Mouse (Mus musculus) midbrain, embryonic 10.5 days (tissue): ENCODE measurements around the gene Wwc1. TPM values are rescaled to one million over a fixed set of nuclear protein-coding genes. Genes with fewer than 3 reads are reported as not detected.
A peak's percentile ranks its signal among the peaks of the same experiment; 100 is the strongest.

Experiments
- DNase-seq: peaks from one replicate; pipeline ENCODE4 v3.0.0-alpha.2; 2017; ENCODE audit warnings: low spot score
- H3K27ac ChIP-seq: fragments of 300-500 bp; sonication (generic); replicated peaks from 2 replicates; pipeline ENCODE4 v1.5.1; 2016; ENCODE audit warnings: mild to moderate bottlenecking
- H3K27me3 ChIP-seq: fragments of 300-500 bp; sonication (generic); 2 replicates; pipeline ENCODE4 v1.6.1; 2016; ENCODE audit warnings: low read depth, mild to moderate bottlenecking; ENCODE audit not compliant: poor library complexity, severe bottlenecking
- H3K36me3 ChIP-seq: fragments of 300-500 bp; sonication (generic); 2 replicates; pipeline ENCODE4 v1.6.1; 2016; ENCODE audit warnings: mild to moderate bottlenecking, moderate library complexity
- H3K4me1 ChIP-seq: fragments of 300-500 bp; sonication (generic); 2 replicates; pipeline ENCODE4 v1.6.1; 2016
- H3K4me3 ChIP-seq: fragments of 300-500 bp; sonication (generic); 2 replicates; pipeline ENCODE4 v1.5.1; 2016; ENCODE audit warnings: mild to moderate bottlenecking, moderate library complexity
- H3K9me3 ChIP-seq: fragments of 300-500 bp; sonication (generic); replicated peaks from 2 replicates; pipeline ENCODE4 v1.6.1; 2016; ENCODE audit warnings: mild to moderate bottlenecking
- WGBS: fragments of 180-500 bp; shearing (Covaris S2); methylation state at CpG from one replicate; pipeline ENCODE4 v1.1.7; 2016; 5-methylcytosine and 5-hydroxymethylcytosine counted together
- polyA plus RNA-seq: library from polyadenylated mRNA; unstranded; fragments of >200 nt; fragmentation: Nextera tagmentation; extraction: Ambion mirVana; gene quantifications from 2 replicates; pipeline ENCODE4 v1.2.1, GENCODE M21; 2016

Wwc1 gene
- polyA plus RNA-seq, 1 experiment from 2014 or later: 5.0 TPM

DNA sequence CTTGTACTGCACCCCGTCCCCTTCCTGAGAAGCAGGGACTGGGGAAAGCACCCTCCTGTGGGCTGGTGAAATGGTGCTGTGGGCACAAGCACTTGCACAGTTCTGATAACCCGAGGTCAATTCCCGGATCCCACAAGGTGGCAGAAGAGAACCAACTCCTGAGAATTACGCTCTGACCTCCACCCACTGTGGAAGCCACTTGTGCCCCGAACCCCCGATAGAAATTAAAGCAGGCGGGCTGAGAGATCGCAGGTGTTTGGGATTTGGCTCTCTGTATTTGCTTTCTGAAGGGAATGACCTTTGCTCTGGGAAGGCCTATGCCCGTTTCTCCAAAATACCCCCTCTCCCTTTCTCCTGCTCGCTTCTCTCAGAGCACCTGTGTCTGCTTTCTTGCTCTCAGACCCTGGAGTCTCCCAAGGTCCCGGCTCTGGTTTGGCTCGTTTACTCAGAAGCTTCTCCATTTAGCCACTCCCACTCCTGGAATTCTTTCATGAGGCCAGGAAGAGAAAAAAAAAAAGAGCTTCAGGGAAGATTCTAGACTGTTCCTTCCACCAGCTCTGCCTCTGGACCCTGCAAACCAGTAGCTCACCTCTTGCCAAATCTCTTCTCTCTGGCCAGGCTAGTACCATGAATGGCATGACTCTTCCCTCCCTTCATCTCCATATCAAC, 58.0 kb downstream of the Wwc1 start:
- H3K4me1 ChIP-seq: peaks cover 43% of the 10 kb centered on the region
- H3K27ac ChIP-seq: peak overlapping the region; percentile 10
- H3K36me3 ChIP-seq: no peaks in the 10 kb centered on the region
- DNase-seq: no peak
- no peaks in the 10 kb centered on the region for H3K9me3 ChIP-seq
- H3K4me3 ChIP-seq: no peak overlapping the region
- WGBS: 35% methylated on average over 12 of the region's 12 CpGs
- H3K27me3 ChIP-seq: no peaks in the 10 kb centered on the region

DNA sequence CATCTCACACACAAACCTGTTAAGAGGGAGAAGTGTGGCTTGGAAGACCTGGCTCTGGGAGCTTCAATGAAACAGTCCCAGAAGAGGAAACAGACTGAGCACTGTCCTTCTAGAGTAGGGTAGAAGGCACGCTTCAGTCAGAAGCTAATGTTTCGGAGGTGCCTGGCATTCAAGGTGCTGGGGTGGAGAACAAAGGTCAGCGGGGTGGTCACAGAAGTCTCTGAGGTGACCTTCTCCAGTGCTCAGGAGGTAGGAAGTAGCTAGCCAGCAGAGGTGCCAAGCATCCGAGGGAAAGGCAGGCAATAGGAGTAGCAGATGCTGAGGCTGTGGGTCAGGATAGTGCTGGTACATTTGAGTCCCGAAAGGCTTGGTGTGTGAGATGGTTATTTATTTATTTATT, 59.6 kb downstream of the Wwc1 start:
- no peaks in the 10 kb centered on the region for H3K36me3 ChIP-seq
- no peak for DNase-seq
- 85% methylated on average over 5 of the region's 5 CpGs for WGBS
- H3K27ac ChIP-seq: peak overlapping the region; percentile 47; the same call in 1 of the 2 replicates
- no peaks in the 10 kb centered on the region for H3K9me3 ChIP-seq
- H3K4me3 ChIP-seq: no peak overlapping the region
- no peaks in the 10 kb centered on the region for H3K27me3 ChIP-seq
- peaks cover 40% of the 10 kb centered on the region for H3K4me1 ChIP-seq

DNA sequence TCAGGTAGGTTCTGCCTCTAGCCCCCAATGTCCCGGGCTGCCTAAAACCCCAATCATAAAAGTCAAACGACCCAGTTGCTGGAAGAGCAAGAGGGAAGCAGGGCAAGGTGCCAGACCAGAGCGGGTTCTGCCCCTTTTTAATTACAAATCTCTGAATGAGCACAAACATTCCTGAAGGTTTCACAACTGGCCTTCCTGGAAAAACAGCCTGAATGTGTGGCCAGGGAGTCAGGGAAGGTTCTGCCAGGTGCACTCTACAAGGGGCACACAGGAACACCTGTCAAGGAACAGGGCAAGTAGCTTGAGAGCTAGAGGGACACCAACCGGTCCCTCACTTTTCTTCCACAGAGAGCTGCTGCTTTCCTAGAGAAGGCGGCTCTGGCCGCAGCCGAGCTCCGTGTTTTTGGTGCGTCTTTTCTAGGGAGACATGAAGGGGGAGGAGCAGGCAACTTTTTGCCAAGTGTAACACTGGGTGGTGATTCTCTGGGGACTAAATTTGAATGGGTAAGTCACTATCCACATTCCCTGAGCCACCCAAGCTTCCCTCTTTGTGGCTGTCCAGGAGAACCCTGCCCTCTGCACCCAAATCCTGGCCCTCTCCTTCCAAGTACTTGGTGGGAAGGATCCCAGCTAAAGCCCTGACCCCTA, 60.3 kb downstream of the Wwc1 start:
- WGBS: 79% methylated on average over 9 of the region's 9 CpGs
- Histone ChIP-seq H3K36me3 (no peaks in the 10 kb centered on the region), H3K27me3 (no peaks in the 10 kb centered on the region), H3K4me3 (no peak overlapping the region), H3K27ac (peak overlapping the region; percentile 47; the same call in 1 of the 2 replicates), H3K4me1 (peaks cover 48% of the 10 kb centered on the region), H3K9me3 (no peaks in the 10 kb centered on the region)
- DNase-seq: no peak

DNA sequence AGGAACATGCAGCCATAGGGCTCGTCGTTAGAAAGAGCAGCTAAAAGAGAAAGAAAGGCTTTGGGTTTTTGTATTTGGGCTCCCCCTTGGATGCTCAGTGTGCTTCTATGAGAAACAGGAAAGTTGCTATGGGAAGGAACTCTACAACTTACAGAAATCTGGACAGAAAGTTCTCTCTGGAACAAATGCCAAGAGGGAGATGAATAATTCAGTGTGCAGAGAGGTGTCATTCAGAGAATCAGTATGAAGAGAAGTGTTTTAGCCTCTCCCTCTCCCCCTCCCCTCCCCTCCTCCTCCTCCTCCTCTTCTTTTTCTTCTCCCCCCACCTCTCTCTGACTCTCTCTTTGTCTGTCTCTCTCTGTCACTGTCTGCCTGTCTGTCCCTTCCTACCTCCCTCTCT, 60.9 kb downstream of the Wwc1 start:
- H3K36me3 ChIP-seq: no peaks in the 10 kb centered on the region
- DNase-seq: no peak
- no peaks in the 10 kb centered on the region for H3K27me3 ChIP-seq
- H3K27ac ChIP-seq: no peak overlapping the region
- WGBS: 74% methylated on average over 2 of the region's 2 CpGs
- H3K4me1 ChIP-seq: peaks cover 49% of the 10 kb centered on the region
- H3K9me3 ChIP-seq: no peaks in the 10 kb centered on the region
- H3K4me3 ChIP-seq: no peak overlapping the region

DNA sequence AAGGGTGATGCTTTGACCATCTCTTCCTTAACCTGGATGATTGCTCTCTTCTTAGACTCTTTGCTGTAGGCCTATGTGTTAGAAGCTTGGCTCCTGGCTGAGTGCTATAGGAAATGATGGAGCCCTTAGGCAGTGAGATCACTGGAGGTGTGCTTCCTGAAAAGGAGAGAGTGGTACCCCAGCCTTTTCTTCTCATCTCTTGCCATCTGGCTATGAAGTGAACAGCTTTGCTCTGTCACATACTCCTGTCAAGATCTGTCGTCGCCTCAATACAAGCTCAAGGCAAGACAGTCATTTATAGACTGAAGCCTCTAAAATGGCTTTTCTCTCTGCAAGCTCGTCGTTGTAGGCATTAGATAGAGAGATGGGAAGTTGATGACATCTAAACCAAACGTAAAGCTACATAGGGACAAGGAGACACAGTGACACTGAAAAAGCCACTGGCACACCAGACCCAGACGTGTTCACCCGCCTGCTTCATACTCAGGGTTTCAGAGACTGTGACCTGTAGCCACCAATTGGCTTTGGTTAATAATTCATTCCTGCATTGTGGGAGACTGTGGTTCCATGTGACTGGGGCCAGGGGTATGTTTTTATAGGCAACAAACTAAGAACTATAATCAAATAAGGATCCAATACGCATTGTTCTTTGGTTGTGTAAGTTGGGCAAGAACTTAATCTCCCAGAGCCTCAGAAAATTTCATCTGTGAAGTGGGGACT, 63.7 kb downstream of the Wwc1 start:
- 92% methylated on average over 8 of the region's 8 CpGs for WGBS

DNA sequence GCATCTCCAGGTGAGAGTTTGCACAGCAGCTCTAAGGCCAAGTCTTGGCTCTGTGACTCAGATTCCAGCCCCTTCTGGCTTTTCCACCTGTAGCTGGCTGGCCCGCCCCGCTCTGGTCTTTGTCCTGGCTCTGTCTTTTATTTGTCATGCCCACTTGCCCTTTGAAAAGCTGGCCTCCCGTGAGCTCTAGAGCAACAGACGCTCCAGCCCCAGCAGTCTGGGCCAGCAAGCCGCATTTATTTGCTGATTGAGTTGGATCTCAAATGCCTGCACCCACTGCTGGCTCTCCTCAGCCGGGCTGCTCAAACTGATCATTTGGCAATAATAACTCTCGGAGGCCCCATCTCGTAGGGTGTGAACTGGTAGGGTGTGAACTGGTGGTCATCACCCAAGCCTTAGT, 64.8 kb downstream of the Wwc1 start:
- peaks cover 27% of the 10 kb centered on the region for H3K4me1 ChIP-seq
- 49% methylated on average over 8 of the region's 8 CpGs for WGBS
- no peak for DNase-seq
- H3K9me3 ChIP-seq: no peaks in the 10 kb centered on the region; the same call in 1 of the 2 replicates
- peaks cover 11% of the 10 kb centered on the region; the same call in 1 of the 2 replicates for H3K36me3 ChIP-seq
- H3K4me3 ChIP-seq: no peak overlapping the region
- no peaks in the 10 kb centered on the region for H3K27me3 ChIP-seq
- 0 out of 2 replicates have a peak overlapping the region, but pooled peaks have one; percentile 28 for H3K27ac ChIP-seq

More for the DNA sequence above, 63.7 kb downstream of the Wwc1 start:
- Histone ChIP-seq H3K9me3 (no peaks in the 10 kb centered on the region; the same call in 1 of the 2 replicates), H3K36me3 (peaks cover 11% of the 10 kb centered on the region; the same call in 1 of the 2 replicates), H3K27me3 (no peaks in the 10 kb centered on the region), H3K4me1 (peaks cover 34% of the 10 kb centered on the region), H3K4me3 (no peak overlapping the region), H3K27ac (no peak overlapping the region)
- DNase-seq: no peak

DNA sequence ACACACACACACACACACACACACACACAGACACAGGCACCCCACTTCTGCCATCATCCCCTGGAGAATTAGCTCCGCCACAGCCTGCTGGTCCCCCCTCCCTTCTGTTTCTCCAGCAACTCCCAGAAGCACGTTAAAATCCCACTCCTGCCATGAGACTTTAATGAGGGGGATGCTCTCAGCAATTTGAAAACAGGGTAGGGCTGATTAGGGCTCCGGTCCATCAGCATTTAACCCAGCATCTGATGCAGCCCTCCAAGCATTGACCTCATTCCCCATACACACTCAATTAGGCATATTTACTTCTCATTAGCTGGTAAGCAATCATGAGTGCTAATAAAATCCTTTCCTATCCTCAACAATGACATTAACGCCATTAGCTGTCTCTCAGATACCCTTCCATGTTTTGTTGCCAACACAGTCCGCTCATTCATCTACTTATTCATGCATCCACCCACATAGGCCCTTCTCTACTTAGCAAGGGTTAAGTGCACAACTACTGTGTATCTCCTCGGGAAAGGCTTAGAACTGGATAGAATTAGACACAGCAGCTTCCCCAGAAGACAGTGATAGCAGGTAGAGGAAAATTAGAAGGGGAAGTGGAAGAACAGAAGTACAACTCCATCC, 66.8 kb downstream of the Wwc1 start:
- WGBS: 82% methylated on average over 6 of the region's 6 CpGs
- peaks cover 24% of the 10 kb centered on the region for H3K36me3 ChIP-seq
- H3K9me3 ChIP-seq: no peaks in the 10 kb centered on the region; the same call in 1 of the 2 replicates
- no peaks in the 10 kb centered on the region for H3K27me3 ChIP-seq
- peaks cover 13% of the 10 kb centered on the region for H3K4me1 ChIP-seq
- DNase-seq: no peak
- no peak overlapping the region for H3K4me3 ChIP-seq
- H3K27ac ChIP-seq: no peak overlapping the region

DNA sequence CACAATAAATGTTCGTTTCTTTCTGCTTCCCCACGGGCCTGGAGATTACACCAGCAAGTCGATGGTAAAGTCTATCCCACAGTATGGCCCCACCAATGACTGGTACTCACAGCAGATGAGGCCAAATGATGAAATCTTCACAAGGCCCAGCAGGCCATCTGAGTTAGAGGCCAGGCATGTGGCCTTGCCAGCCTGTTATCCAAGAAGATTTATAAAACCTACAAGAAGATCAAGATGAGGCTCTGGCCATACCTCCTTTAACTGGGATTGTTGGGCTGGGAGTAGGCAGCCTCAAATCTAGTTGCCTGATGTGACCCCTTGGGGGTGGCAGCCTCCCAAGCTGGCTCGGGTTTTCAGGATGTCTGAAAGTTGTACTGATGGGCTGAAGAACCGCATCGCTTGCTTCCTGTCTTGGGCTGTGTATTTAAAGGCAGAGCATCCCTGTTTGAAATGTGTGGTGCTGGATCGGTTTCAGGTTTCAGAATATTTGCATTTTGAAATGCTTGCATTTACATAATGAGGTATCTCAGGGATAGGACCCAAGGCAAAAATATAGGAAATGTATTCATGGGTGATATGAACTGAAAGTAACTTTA, 75.3 kb downstream of the Wwc1 start:
- no peaks in the 10 kb centered on the region for H3K9me3 ChIP-seq
- peaks cover 23% of the 10 kb centered on the region for H3K36me3 ChIP-seq
- H3K4me3 ChIP-seq: no peak overlapping the region
- no peaks in the 10 kb centered on the region for H3K27me3 ChIP-seq
- no peak overlapping the region for H3K27ac ChIP-seq
- WGBS: 88% methylated on average over 7 of the region's 7 CpGs
- no peak for DNase-seq
- H3K4me1 ChIP-seq: no peaks in the 10 kb centered on the region

DNA sequence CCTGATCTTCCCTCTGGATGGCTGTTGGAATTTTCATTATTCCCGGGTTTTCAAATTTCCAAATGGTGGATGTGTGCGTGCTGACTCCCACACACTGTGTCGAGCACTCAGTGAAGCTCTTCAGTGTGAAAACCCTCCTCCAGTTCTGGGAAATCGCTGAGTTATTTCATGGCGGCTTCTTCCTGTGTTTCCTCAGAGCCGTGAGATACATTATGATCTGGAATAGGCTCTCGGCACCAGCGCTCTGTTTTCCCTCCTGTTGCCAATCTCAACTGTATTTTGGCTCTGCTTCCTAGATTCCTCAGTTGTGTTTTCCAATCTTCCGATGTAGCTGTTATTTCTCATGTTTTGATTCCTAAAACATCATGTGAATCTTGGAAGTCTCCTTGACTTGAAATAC, 77.2 kb downstream of the Wwc1 start:
- H3K9me3 ChIP-seq: no peaks in the 10 kb centered on the region
- no peaks in the 10 kb centered on the region for H3K4me1 ChIP-seq
- DNase-seq: no peak
- no peaks in the 10 kb centered on the region for H3K27me3 ChIP-seq
- H3K36me3 ChIP-seq: peaks cover 12% of the 10 kb centered on the region
- WGBS: 96% methylated on average over 9 of the region's 9 CpGs
- H3K4me3 ChIP-seq: no peak overlapping the region
- no peak overlapping the region for H3K27ac ChIP-seq

DNA sequence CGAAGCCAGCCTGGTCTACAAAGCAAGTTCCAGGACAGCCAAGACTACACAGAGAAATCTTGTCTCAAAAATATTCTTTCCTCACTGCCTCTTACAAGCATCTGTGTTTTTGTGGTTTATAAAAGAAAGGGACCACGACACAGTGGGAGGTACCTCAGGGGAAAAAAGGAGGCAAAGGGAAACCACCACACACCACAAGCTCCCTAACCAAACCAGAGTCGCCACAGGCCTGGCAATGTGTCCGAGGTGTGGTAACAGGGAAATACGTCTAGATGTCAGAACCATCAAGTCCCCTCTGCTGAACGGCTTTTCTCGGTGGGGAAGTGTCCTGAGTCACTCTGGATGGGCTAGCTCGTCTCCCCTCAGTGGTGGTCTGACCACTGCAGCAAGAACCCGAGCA, 80.4 kb downstream of the Wwc1 start:
- WGBS: 80% methylated on average over 9 of the region's 9 CpGs

DNA sequence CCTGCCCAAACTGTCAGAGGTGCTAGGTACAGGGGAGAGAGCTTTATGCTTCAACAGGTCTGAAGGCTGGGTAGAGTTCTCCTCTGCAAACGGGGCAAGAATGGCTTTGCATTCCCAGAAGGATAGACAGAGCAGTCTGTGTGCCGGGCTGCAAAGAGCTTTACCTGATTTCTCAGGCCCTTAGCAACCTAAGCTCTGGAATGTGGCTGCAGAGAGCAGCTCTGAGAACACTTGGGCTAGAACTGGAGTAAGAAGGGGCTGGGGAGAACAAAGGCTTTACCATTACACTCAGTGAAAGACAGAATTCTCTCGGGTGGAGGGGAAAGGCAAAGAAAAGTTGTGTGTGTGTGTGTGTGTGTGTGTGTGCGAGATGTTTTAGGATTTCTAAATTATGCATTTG, 86.9 kb downstream of the Wwc1 start:
- H3K4me3 ChIP-seq: no peak overlapping the region
- peaks cover 51% of the 10 kb centered on the region for H3K36me3 ChIP-seq
- peaks cover 46% of the 10 kb centered on the region for H3K4me1 ChIP-seq
- H3K27ac ChIP-seq: peak overlapping the region; percentile 84
- WGBS: 27% methylated on average over 4 of the region's 4 CpGs
- DNase-seq: no peak
- H3K9me3 ChIP-seq: no peaks in the 10 kb centered on the region
- H3K27me3 ChIP-seq: no peaks in the 10 kb centered on the region

More for the DNA sequence above, 80.4 kb downstream of the Wwc1 start:
- Histone ChIP-seq H3K27me3 (no peaks in the 10 kb centered on the region), H3K4me3 (no peak overlapping the region), H3K9me3 (no peaks in the 10 kb centered on the region), H3K27ac (no peak overlapping the region), H3K36me3 (peaks cover 22% of the 10 kb centered on the region; the same call in 1 of the 2 replicates), H3K4me1 (peaks cover 9% of the 10 kb centered on the region)
- DNase-seq: no peak

DNA sequence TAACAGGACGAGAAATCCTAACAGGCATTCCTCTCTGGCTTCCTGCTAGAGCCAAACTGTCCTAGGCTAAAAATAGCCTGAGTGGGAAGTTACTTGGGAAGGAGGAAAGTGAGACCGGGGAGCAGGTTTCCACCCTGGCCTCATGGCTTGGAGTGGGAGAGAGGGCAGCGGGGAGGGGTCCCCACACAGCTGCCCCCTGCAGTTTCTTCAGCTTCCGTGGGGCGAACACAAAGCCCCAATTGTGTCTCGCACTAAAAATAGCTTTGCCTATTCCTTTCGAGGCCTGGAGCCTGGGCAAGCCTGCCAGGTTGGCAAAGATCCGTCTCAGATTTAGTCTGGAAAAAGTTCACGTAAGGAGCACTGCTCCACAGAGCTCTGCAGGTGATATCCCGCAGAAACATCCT, 87.3 kb downstream of the Wwc1 start:
- Histone ChIP-seq H3K27me3 (no peaks in the 10 kb centered on the region), H3K4me1 (peaks cover 48% of the 10 kb centered on the region), H3K27ac (peak overlapping the region; percentile 84), H3K4me3 (no peak overlapping the region), H3K36me3 (peaks cover 51% of the 10 kb centered on the region), H3K9me3 (no peaks in the 10 kb centered on the region)
- DNase-seq: no peak
- 52% methylated on average over 10 of the region's 10 CpGs for WGBS
